Mouse (Mus musculus) cerebellum, postnatal 4 days (tissue): ENCODE measurements around the gene Nrxn1.
"Not testable (repeated sequence)": the region's sequence is repeated elsewhere in the genome, so short reads cannot be mapped to it uniquely, and the experiment has no call there.

Source experiments
- DNase-seq, 2 experiments: peaks; one replicate each; pipeline ENCODE4 v3.0.0; 2022; ENCODE audit warnings: low spot score in 2 of 2, mixed read lengths in 1 of 2

The Nrxn1 gene

GRCm38 (mm10) chr17:90583826-90584534 lies 508.9 kb downstream of the Nrxn1 start:
- peak in 1 of 2 experiments; percentile 21 for DNase-seq

- DNase-seq: no peak
Observed at GRCm38 (mm10) chr17:90583196-90583595, 509.7 kb downstream of the Nrxn1 start.

- no peak for DNase-seq
Observed at GRCm38 (mm10) chr17:90569877-90570276, 523.0 kb downstream of the Nrxn1 start.

- DNase-seq: no peak
Observed at GRCm38 (mm10) chr17:90565186-90565585, 527.7 kb downstream of the Nrxn1 start.

- DNase-seq: no peak
Observed at GRCm38 (mm10) chr17:90556376-90556775, 536.5 kb downstream of the Nrxn1 start.

- DNase-seq: no peak
Observed at GRCm38 (mm10) chr17:90550415-90550814, 542.5 kb downstream of the Nrxn1 start.

GRCm38 (mm10) chr17:90546806-90547205 lies 546.1 kb downstream of the Nrxn1 start:
- DNase-seq: no peak

GRCm38 (mm10) chr17:90544639-90545259 lies 548.1 kb downstream of the Nrxn1 start:
- no peak for DNase-seq

- DNase-seq: no peak
Observed at GRCm38 (mm10) chr17:90543986-90544638, 548.8 kb downstream of the Nrxn1 start.

- no peak for DNase-seq
Observed at GRCm38 (mm10) chr17:90531443-90531842, 561.4 kb downstream of the Nrxn1 start.

- DNase-seq: no peak
Observed at GRCm38 (mm10) chr17:90506026-90506425, 586.8 kb downstream of the Nrxn1 start.

GRCm38 (mm10) chr17:90503999-90504398 lies 588.9 kb downstream of the Nrxn1 start:
- DNase-seq: not testable (repeated sequence)

GRCm38 (mm10) chr17:90501023-90501675 lies 591.7 kb downstream of the Nrxn1 start:
- DNase-seq: peak; percentile 62 to 71

- no peak for DNase-seq
Observed at GRCm38 (mm10) chr17:90479531-90480250, 613.2 kb downstream of the Nrxn1 start.

GRCm38 (mm10) chr17:90456748-90457147 lies 636.1 kb downstream of the Nrxn1 start:
- no peak for DNase-seq

GRCm38 (mm10) chr17:90455904-90456303 lies 637.0 kb downstream of the Nrxn1 start:
- DNase-seq: peak in 1 of 2 experiments; percentile 38

GRCm38 (mm10) chr17:90455409-90455775 lies 637.5 kb downstream of the Nrxn1 start:
- DNase-seq: peak; percentile 21 to 58

GRCm38 (mm10) chr17:90454738-90455408 lies 638.0 kb downstream of the Nrxn1 start:
- peak; percentile 21 to 52 for DNase-seq

GRCm38 (mm10) chr17:90454356-90454737 lies 638.5 kb downstream of the Nrxn1 start:
- DNase-seq: peak; percentile 39 to 72

- DNase-seq: no peak
Observed at GRCm38 (mm10) chr17:90453280-90453679, 639.6 kb downstream of the Nrxn1 start.

GRCm38 (mm10) chr17:90452770-90453169 lies 640.1 kb downstream of the Nrxn1 start:
- no peak for DNase-seq
